Mouse (Mus musculus): ENCODE measurements around the gene Eddm3b. TPM values are rescaled to one million over a fixed set of nuclear protein-coding genes. Genes with fewer than 3 reads are reported as not detected.
A peak's percentile ranks its signal among the peaks of the same experiment; 100 is the strongest.

The Eddm3b gene
- polyA plus RNA-seq, 1 experiment, result not detected

- peaks cover 53% of the 10 kb centered on the region for H3K4me1 ChIP-seq
Measured at GRCm38 (mm10) chr14:51087762-51088161, 26.5 kb upstream of the Eddm3b start.

GRCm38 (mm10) chr14:51088166-51088969 lies 25.9 kb upstream of the Eddm3b start:
- TF ChIP-seq FLI1 (IDR thresholded peaks at IDR 0.05; ENCODE audit: low read length) (no peak), GATA1 (IDR thresholded peaks at IDR 0.05; ENCODE audit: borderline replicate concordance, low read length) (no peak)
- peak overlapping the region; percentile 96 for H3K4me3 ChIP-seq (replicated peaks)
- H3K4me1 ChIP-seq, result peaks cover 47% of the 10 kb centered on the region
- H3K27me3 ChIP-seq (replicated peaks), result peaks cover 15% of the 10 kb centered on the region
- H3K9me3 ChIP-seq, result no peaks in the 10 kb centered on the region
- H3K36me3 ChIP-seq (replicated peaks; ENCODE audit: low read length), result no peaks in the 10 kb centered on the region

More at GRCm38 (mm10) chr14:51087762-51088161, 26.5 kb upstream of the Eddm3b start:
- Histone ChIP-seq H3K4me3 (replicated peaks) (peak overlapping the region; percentile 96), H3K27me3 (replicated peaks) (peaks cover 19% of the 10 kb centered on the region), H3K36me3 (replicated peaks; ENCODE audit: low read length) (no peaks in the 10 kb centered on the region), H3K9me3 (no peaks in the 10 kb centered on the region)
- TF ChIP-seq GATA1 (IDR thresholded peaks at IDR 0.05; ENCODE audit: borderline replicate concordance, low read length), result no peak
- no peak for TF ChIP-seq FLI1 (IDR thresholded peaks at IDR 0.05; ENCODE audit: low read length)

GRCm38 (mm10) chr14:51088970-51089673 lies 25.1 kb upstream of the Eddm3b start:
- TF ChIP-seq FLI1 (IDR thresholded peaks at IDR 0.05; ENCODE audit: low read length), result no peak
- TF ChIP-seq GATA1 (IDR thresholded peaks at IDR 0.05; ENCODE audit: borderline replicate concordance, low read length), result peak; percentile 49; the same call in 1 of the 3 replicates
- Histone ChIP-seq H3K27me3 (replicated peaks) (peaks cover 7% of the 10 kb centered on the region), H3K4me1 (peaks cover 47% of the 10 kb centered on the region), H3K4me3 (replicated peaks) (peak overlapping the region; percentile 96), H3K9me3 (no peaks in the 10 kb centered on the region), H3K36me3 (replicated peaks; ENCODE audit: low read length) (no peaks in the 10 kb centered on the region)

GRCm38 (mm10) chr14:51089674-51090076 lies 24.6 kb upstream of the Eddm3b start:
- Histone ChIP-seq H3K27me3 (replicated peaks) (peaks cover 4% of the 10 kb centered on the region), H3K9me3 (no peaks in the 10 kb centered on the region), H3K4me3 (replicated peaks) (peak overlapping the region; percentile 96), H3K4me1 (peaks cover 42% of the 10 kb centered on the region), H3K36me3 (replicated peaks; ENCODE audit: low read length) (no peaks in the 10 kb centered on the region)
- no peak for TF ChIP-seq FLI1 (IDR thresholded peaks at IDR 0.05; ENCODE audit: low read length)
- TF ChIP-seq GATA1 (IDR thresholded peaks at IDR 0.05; ENCODE audit: borderline replicate concordance, low read length), result no peak

GRCm38 (mm10) chr14:51090077-51090781 lies 24.0 kb upstream of the Eddm3b start:
- Histone ChIP-seq H3K9me3 (no peaks in the 10 kb centered on the region), H3K36me3 (replicated peaks; ENCODE audit: low read length) (no peaks in the 10 kb centered on the region), H3K4me1 (peaks cover 42% of the 10 kb centered on the region), H3K4me3 (replicated peaks) (peak overlapping the region; percentile 96), H3K27me3 (replicated peaks) (no peaks in the 10 kb centered on the region)
- no peak for TF ChIP-seq FLI1 (IDR thresholded peaks at IDR 0.05; ENCODE audit: low read length)
- no peak for TF ChIP-seq GATA1 (IDR thresholded peaks at IDR 0.05; ENCODE audit: borderline replicate concordance, low read length)

- Histone ChIP-seq H3K4me1 (peaks cover 46% of the 10 kb centered on the region), H3K27me3 (replicated peaks) (no peaks in the 10 kb centered on the region), H3K4me3 (replicated peaks) (peak within 1 kb of the TSS; percentile 96), H3K9me3 (no peaks in the 10 kb centered on the region), H3K36me3 (replicated peaks; ENCODE audit: low read length) (no peaks in the 10 kb centered on the region)
- no peak for TF ChIP-seq GATA1 (IDR thresholded peaks at IDR 0.05; ENCODE audit: borderline replicate concordance, low read length)
- TF ChIP-seq FLI1 (IDR thresholded peaks at IDR 0.05; ENCODE audit: low read length), result no peak
Measured at GRCm38 (mm10) chr14:51090921-51091900, 23.0 kb upstream of the Eddm3b start, which contains the start of the genes Rnase4 and Ang. Rnase4 (plus strand) TSS chr14:51091077. Ang (plus strand) TSS chr14:51091150.

- no peak for TF ChIP-seq FLI1 (IDR thresholded peaks at IDR 0.05; ENCODE audit: low read length)
Measured at GRCm38 (mm10) chr14:51092073-51092620, 22.1 kb upstream of the Eddm3b start.

GRCm38 (mm10) chr14:51093496-51093895 lies 20.7 kb upstream of the Eddm3b start:
- Histone ChIP-seq H3K27me3 (replicated peaks) (no peaks in the 10 kb centered on the region), H3K9me3 (no peaks in the 10 kb centered on the region), H3K36me3 (replicated peaks; ENCODE audit: low read length) (no peaks in the 10 kb centered on the region), H3K4me3 (replicated peaks) (no peak overlapping the region), H3K4me1 (peaks cover 44% of the 10 kb centered on the region)
- TF ChIP-seq FLI1 (IDR thresholded peaks at IDR 0.05; ENCODE audit: low read length), result no peak
- TF ChIP-seq GATA1 (IDR thresholded peaks at IDR 0.05; ENCODE audit: borderline replicate concordance, low read length), result no peak

More at GRCm38 (mm10) chr14:51092073-51092620, 22.1 kb upstream of the Eddm3b start:
- Histone ChIP-seq H3K36me3 (replicated peaks; ENCODE audit: low read length) (no peaks in the 10 kb centered on the region), H3K4me1 (peaks cover 48% of the 10 kb centered on the region), H3K4me3 (replicated peaks) (no peak overlapping the region), H3K27me3 (replicated peaks) (no peaks in the 10 kb centered on the region), H3K9me3 (no peaks in the 10 kb centered on the region)

All from megakaryocyte, embryonic 14.5 days (primary cell).